Comparison of ENCODE assay signal across 8 mouse cellular contexts in the genomic region with DNA sequence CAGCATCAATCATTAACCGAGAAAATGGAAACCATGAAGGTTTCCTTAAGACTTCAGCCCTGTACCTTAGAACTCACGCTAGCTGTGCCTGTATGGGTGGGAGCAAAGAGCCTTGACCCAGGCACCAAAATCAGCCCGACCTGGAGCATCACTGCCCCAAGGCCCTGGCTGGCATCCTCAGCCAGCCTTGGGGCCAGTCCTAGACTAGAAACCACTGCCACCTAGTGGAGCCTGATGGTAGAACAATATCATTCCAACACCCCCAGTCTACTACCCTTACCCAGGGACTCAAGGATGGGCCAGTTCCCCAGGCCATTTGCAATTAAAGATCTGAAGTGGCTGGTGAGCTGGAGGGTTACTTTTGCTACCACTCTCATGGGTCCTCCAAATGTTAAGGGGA. TPM values are rescaled to one million over a fixed set of nuclear protein-coding genes. Genes with fewer than 3 reads are reported as not detected.
A peak's percentile ranks its signal among the peaks of the same experiment; 100 is the strongest.
DNase-seq lines count a peak whose midpoint lies in the region; ATAC-seq and TF ChIP-seq lines count a peak whose summit lies in the region.

No protein-coding gene starts in this region.

- POLR2A ChIA-PET in Patski (lab: Charles Lee), result no interaction called here

- H3K9ac ChIP-seq in midbrain, embryonic 15.5 days, result no peak overlapping the region

- no peaks in the 10 kb centered on the region for H3K27me3 ChIP-seq in midbrain, embryonic 10.5 days (ENCODE audit: low read depth, poor library complexity, severe bottlenecking)
- no peaks in the 10 kb centered on the region for H3K27me3 ChIP-seq in midbrain, embryonic 15.5 days (replicated peaks)
- no peaks in the 10 kb centered on the region for H3K27me3 ChIP-seq in Patski

- peak; percentile 43 for DNase-seq in midbrain, embryonic 10.5 days (ENCODE audit: low spot score)
- DNase-seq in Patski (ENCODE audit: low read depth, low spot score), result no peak
- peak; percentile 51 for DNase-seq in cerebellum, adult 9-11 months
- DNase-seq in heart, postnatal 4 days, result peak; percentile 72
- DNase-seq in layer of hippocampus, postnatal 14 days (ENCODE audit: low spot score in 2 of 2), result peak; percentile 35 to 52
- peak; percentile 32 to 50 for DNase-seq in thymus, postnatal 36 days

- no peak overlapping the region for H3K4me2 ChIP-seq in midbrain, embryonic 15.5 days

- in situ Hi-C loops in Patski (cut with MboI; ENCODE audit: low pct_unique_long_range_greater_than_20kb), result loop anchor here (10.0 kb wide), 1 partner anchor 295 kb away; no protein-coding TSS in a partner anchor

- H3K36me3 ChIP-seq in midbrain, embryonic 10.5 days, result peaks cover 49% of the 10 kb centered on the region
- peaks cover 11% of the 10 kb centered on the region for H3K36me3 ChIP-seq in midbrain, embryonic 15.5 days (replicated peaks)

- H3K27ac ChIP-seq in midbrain, embryonic 10.5 days (replicated peaks), result no peak overlapping the region
- no peak overlapping the region for H3K27ac ChIP-seq in midbrain, embryonic 15.5 days

- TF ChIP-seq CTCF in Patski (IDR thresholded peaks at IDR 0.05), result peak; percentile 75

- no peaks in the 10 kb centered on the region for H3K9me3 ChIP-seq in midbrain, embryonic 10.5 days (replicated peaks)
- no peaks in the 10 kb centered on the region for H3K9me3 ChIP-seq in midbrain, embryonic 15.5 days

- H3K4me3 ChIP-seq in midbrain, embryonic 10.5 days, result no peak overlapping the region
- no peak overlapping the region for H3K4me3 ChIP-seq in midbrain, embryonic 15.5 days

- no peak for ATAC-seq in midbrain, embryonic 15.5 days (replicated peaks)
- ATAC-seq in Patski, result no peak
- peak; percentile 84 for ATAC-seq in monocyte, adult 5-6 weeks (replicated peaks; ENCODE audit: insufficient number of reproducible peaks, low FRiP score, low TSS enrichment, poor library complexity, severe bottlenecking)

- H3K4me1 ChIP-seq in midbrain, embryonic 10.5 days, result peaks cover 8% of the 10 kb centered on the region
- peaks cover 9% of the 10 kb centered on the region for H3K4me1 ChIP-seq in midbrain, embryonic 15.5 days

- CTCF ChIA-PET in Patski (lab: Charles Lee), result interaction anchor here (0.6 to 3.3 kb wide), 8 partner anchors 9 to 368 kb away, joined by 3 to 18 read pairs (median 3); no protein-coding TSS in a partner anchor

- WGBS in midbrain, embryonic 10.5 days, result 44% methylated on average over 3 of the region's 3 CpGs
- WGBS in midbrain, embryonic 15.5 days, result 41% methylated on average over 3 of the region's 3 CpGs

RNA-seq across cellular contexts. Expression of gene Mipep, which starts 5.7 kb away (rescaled TPM):
- 21.9 and 25.4 TPM in 2 replicates for polyA plus RNA-seq in midbrain, embryonic 10.5 days (2016; fragmentation: Nextera tagmentation; extraction: Ambion mirVana)
- polyA plus RNA-seq in midbrain, embryonic 15.5 days (2015; fragmentation: Nextera tagmentation; extraction: Ambion mirVana), result 19.5 and 20.5 TPM in 2 replicates
- 20.9 TPM for polyA plus RNA-seq in Patski (2021)
- 10 to 100 TPM; 48.0 to 50.8 TPM for total RNA-seq in heart, postnatal 4 days (2021)
- 10 to 100 TPM; 29.2 to 29.5 TPM for total RNA-seq in layer of hippocampus, postnatal 14 days (2021)
- 4.9 to 11.3 TPM (median 5.7 TPM) in 3 replicates for total RNA-seq in monocyte, adult 5-6 weeks (2017)

RNA-seq across cellular contexts. Expression of gene C1qtnf9, which starts 22.2 kb away (rescaled TPM):
- polyA plus RNA-seq in midbrain, embryonic 10.5 days (2016; fragmentation: Nextera tagmentation; extraction: Ambion mirVana), result 0.06 and 0.09 TPM in 2 replicates
- polyA plus RNA-seq in midbrain, embryonic 15.5 days (2015; fragmentation: Nextera tagmentation; extraction: Ambion mirVana), result 0.14 and 0.19 TPM in 2 replicates
- not detected for polyA plus RNA-seq in Patski (2021)
- 10 to 100 TPM; 13.0 to 16.1 TPM for total RNA-seq in heart, postnatal 4 days (2021)
- total RNA-seq in layer of hippocampus, postnatal 14 days (2021), result under 1 TPM in 1 of 2 experiments, not detected in 1; 0.23 TPM
- total RNA-seq in monocyte, adult 5-6 weeks (2017), result 0.39 TPM in 1 of 3 replicates, not detected in the others

Comparison
In these comparisons a context has a peak if more than half of its experiments do, and no peak if none do; other contexts are left out.
1. RNA of gene C1qtnf9, which starts 22.2 kb away (total RNA-seq): 13.0 to 16.1 TPM in heart, postnatal 4 days; 0.23 TPM in layer of hippocampus, postnatal 14 days and 0.39 TPM in monocyte, adult 5-6 weeks; every median in the first group is over 10 times any median in the second.